Mouse (Mus musculus) brain, embryonic 18.5 days (tissue): ENCODE data around the gene Hist1h2ad.
"Not testable (repeated sequence)": the region's sequence is repeated elsewhere in the genome, so short reads cannot be mapped to it uniquely, and the experiment has no call there.

Experiments
- DNase-seq: peaks from one replicate; pipeline ENCODE4 v3.0.0-alpha.2; 2012; ENCODE audit warnings: low read depth, low spot score

Gene Hist1h2ad

GRCm38 (mm10) chr13:23562699-23563462, 11.3 kb upstream of the Hist1h2ad start:
- DNase-seq: peak; percentile 69

DNA sequence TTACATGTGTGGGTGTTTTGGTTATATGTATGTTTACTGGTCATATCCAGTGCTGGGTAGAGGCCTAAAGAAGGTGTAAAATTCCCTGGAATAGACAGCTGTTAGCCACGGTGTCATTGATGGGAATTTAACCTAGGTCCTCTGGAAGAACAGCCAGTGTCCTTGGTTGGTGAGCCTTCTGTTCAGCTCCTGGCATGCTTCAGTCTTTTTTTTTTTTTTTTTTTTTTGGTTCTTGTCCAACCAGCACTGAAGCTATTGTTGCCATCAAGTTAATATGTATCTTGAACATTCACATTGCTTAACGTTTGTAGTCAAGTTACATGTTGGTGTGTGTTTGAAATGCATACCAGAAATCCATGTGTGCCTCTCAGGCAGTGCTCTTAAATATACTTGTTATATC, 9.7 kb upstream of the Hist1h2ad start:
- DNase-seq: no peak

- not testable (repeated sequence) for DNase-seq
These were observed 3.7 kb upstream of the Hist1h2ad start for GRCm38 (mm10) chr13:23570261-23571021.

GRCm38 (mm10) chr13:23571022-23571503, 3.1 kb upstream of the Hist1h2ad start, which contains the start of the genes Hist1h2ae and Hist1h2bg:
Gene Hist1h2ae (minus strand): TSS chr13:23571220.
Gene Hist1h2bg (plus strand): TSS chr13:23571396.
- DNase-seq: peak; percentile 96

DNA sequence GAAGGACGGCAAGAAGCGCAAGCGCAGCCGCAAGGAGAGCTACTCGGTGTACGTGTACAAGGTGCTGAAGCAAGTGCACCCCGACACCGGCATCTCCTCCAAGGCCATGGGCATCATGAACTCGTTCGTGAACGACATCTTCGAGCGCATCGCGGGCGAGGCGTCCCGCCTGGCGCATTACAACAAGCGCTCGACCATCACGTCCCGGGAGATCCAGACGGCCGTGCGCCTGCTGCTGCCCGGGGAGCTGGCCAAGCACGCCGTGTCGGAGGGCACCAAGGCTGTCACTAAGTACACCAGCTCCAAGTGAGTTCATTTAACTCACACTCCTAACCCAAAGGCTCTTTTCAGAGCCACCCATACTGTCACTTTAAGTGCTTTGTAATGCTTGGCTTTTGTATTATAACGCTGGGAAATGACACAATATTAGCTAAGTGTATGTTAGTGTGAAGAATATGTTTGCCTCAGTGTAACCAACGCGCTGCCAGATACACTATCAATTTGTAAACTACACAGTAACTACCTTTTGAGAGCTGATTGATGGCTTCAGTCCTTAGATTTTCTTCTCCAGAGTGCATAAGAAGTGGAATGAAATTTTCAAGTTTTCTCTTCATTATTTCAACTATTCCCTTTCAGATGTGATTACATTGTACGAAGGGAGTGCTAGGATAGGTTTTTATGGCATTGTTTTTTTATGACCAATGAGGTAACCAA, 2.5 kb upstream of the Hist1h2ad start:
- DNase-seq: not testable (repeated sequence)

- DNase-seq: no peak
These were observed 1.8 kb upstream of the Hist1h2ad start for GRCm38 (mm10) chr13:23572218-23573033.

DNA sequence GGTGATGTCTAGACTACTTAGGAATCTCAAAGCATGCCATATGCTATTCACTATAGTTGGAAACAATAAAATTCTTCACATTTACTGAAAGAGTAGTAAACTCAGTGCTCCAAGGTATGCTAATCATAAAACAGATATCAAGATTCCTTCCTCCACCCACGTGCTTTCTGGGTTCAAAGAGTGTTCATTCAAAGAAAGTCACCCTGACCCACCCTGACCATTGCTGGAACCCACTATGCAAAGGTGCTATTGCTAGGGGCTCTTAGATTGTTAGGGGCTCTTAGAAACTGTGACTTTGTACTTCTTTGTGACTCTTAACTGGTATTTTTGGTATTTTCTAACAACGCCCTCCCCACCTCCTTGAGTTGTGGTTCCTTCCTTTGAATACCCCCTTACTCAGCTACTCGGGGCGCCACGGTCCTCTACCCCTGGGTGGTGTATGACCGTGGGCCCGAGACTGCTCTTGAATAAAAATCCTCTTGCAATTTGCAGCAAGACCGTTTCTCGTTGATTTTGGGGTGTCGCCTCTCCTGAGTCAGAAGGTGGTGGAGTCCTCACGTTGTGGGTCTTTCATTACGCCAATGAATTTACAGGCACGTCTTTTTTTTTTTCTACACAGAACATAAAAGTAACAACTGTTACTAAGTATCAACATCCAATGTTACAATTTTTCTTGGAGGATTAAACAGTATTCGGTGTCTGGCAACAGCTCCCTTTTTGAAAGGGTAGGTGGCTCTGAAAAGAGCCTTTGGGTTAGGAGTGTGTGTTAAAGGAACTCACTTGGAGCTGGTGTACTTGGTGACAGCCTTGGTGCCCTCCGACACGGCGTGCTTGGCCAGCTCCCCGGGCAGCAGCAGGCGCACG, 915 bp upstream of the Hist1h2ad start:
- not testable (repeated sequence) for DNase-seq

- not testable (repeated sequence) for DNase-seq
These were observed 477 bp downstream of the Hist1h2ad start for GRCm38 (mm10) chr13:23574546-23575170.

DNA sequence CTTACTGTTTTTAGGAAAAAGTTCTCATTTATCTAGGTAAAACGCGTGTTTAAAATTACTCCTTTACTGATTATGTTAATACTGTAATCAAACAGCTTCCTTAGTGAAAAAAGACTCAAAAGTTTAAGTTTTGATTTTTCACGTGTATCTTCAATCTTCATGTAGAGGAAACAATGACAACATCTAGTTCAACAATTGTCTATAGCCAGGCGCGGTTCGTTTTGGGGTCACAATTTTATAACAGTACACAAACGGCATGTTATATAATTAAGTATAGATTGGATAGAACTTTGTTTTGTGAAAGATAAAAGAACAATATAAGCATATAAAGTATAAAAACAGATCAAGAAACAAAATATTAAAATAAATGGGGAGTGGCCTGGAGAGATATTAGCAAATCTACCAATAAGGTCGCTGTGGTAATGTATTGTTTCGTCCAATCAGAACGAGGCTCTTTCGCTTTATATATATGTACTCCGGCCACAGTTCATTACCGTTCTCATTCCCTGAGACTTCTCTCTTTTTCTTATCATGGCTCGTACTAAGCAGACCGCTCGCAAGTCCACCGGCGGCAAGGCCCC, 1.2 kb downstream of the Hist1h2ad start, which contains the start of gene Hist1h3d:
TSS of gene Hist1h3d (plus strand) at position 493 of the 581 bp plus-strand sequence.
- peak; percentile 77 for DNase-seq

GRCm38 (mm10) chr13:23575864-23576313, 1.7 kb downstream of the Hist1h2ad start:
- DNase-seq: not testable (repeated sequence)

- DNase-seq: no peak
These were observed 2.2 kb downstream of the Hist1h2ad start for GRCm38 (mm10) chr13:23576351-23576881.

DNA sequence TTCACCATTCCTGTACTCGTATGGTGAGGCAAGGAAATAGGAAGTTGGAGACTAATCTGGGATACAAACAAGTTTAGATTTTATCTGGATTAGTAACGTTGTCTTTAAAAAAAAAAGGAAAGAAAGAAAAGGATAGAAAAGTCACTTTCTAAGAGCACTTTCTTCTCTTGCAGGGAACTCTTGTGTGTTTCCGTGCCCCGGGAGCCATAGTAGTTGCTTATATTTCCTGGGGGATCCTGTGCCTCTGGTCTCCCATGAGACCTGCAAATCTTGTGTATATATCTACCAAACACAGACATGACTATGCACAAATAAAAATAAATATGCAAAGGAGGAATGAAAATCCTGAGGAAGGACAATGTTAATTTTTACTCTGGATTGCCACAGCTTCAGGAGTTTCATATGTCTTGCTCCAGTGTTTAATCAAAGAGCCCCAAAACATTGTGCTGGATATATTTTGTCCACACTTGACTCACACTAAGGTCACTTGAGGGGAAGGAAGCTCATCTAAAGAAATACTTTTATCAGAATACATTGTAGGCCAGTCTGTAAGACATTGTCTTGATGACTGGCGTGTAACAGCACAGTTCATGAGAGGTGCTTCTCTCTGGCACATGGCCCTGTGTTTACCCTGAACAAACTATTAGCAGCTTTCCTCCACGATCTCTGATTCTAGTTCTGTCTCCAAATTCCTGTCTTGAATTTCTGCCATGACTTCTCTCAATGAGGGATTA, 2.9 kb downstream of the Hist1h2ad start:
- DNase-seq: no peak

DNA sequence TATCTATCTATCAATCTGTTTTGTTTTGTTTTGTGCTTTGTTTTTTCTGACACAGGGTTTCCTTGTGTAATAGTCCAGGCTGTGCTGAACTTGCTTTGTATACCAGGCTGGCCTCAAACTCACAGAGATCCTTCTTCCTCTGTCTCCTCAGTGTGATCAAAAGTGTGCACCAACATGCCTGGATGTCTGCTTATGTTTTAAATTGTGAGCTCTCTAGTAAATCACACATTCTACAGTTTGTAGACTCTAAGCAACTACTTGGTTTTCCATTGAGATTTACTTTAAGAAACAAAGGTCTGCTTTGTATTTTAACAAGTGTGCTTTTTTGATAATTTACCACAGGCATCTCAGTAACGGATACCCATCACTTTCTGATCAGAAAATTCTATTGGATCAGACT, 3.7 kb downstream of the Hist1h2ad start:
- DNase-seq: no peak

GRCm38 (mm10) chr13:23581408-23582218, 7.4 kb downstream of the Hist1h2ad start, which contains the start of gene Hist1h4d:
Gene Hist1h4d (plus strand): TSS chr13:23581598.
- peak; percentile 96 for DNase-seq

DNA sequence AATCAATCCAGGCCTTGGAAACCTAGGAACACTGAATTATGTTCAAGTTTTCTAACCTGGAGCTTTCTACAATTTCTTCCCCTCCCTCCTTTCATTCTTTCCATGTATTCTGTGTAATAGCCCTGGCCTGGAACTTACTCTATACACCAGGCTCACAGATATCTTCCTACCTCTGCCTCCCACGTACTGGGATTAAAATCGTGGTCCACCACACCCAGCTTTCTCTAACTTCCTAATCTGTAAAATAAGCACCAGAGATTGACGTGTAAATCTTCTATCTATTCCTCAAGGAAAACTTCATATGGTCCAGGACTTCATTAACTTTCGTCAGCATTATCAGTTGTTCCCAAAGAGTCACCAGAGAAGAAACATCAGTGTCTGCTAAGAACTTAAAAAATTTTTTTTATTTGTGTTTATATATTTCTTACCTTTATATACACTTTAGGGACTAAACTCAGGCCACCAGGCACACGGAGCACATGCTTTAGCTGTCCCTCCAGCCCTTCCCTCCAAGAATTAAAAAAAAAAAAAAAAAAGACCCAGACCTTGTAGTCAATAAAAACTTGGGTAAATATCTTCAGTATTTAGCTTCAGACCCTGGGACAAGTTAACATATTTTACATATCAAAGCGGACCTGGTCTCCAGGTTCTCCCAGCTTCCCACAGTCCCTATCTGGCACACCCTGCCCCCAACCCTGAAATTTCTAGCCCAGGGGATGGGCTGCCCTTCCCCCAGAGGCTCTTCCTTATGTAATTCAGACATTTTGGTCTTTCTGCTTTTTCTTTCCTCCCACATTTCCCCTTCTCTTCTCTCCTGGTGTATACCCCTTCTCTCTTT, 8.3 kb downstream of the Hist1h2ad start:
- DNase-seq: no peak
